Mouse (Mus musculus): ENCODE measurements around the gene Tacc3. TPM values are rescaled to one million over a fixed set of nuclear protein-coding genes. Genes with fewer than 3 reads are reported as not detected.
A peak's percentile ranks its signal among the peaks of the same experiment; 100 is the strongest.

Gene Tacc3
- polyA plus RNA-seq, 1 experiment = 9.2 TPM

DNA sequence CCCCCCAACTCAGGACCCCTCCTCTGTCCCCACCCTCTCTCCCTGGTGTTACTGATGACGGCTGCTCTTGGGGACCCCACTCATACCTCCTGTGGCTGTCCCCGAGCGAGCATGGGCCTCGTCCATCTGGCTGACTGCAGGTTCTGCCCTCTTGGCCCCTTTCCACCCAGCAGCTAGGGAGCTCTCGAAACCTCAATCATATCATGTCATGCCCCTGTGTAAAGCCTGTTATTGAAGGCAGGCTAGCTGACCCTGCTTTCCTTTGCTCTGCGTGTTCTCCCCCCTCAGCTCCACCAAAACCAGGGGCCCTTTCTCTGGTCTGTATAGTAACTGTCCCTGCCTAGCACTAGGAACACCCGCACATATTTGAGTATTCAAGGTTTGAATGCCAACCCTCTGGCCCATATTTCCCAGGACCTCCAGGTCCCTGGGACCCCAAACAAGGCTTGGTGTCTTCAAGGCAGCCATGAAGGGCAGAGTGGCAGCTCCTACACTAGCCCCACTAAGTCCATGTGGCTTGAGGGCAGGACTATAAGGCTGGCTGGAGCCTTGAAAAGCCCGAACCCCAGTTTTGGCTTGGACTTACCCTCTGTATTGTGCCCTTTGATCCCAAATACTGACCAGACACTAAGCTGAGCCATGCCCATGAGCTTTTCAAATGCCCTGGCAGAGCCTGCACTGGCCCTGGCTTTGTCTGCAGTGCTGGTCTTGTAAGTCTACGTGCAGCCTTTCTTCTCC is 47.9 kb downstream of the Tacc3 start:
- peak; percentile 18 to 27 for DNase-seq
- Histone ChIP-seq H3K4me3 (replicated peaks; ENCODE audit: insufficient read depth, low read depth, low read length) (no peak overlapping the region), H3K27ac (ENCODE audit: insufficient read depth, low read length) (no peak overlapping the region)

GRCm38 (mm10) chr5:33706350-33706629 is 48.4 kb downstream of the Tacc3 start:
- Histone ChIP-seq H3K27me3 (ENCODE audit: control insufficient read depth, insufficient read depth, low read length) (no peaks in the 10 kb centered on the region), H3K4me1 (ENCODE audit: control insufficient read depth, insufficient read depth, low read length) (peaks cover 3% of the 10 kb centered on the region; the same call in 1 of the 2 replicates), H3K4me3 (replicated peaks; ENCODE audit: insufficient read depth, low read depth, low read length) (no peak overlapping the region), H3K27ac (ENCODE audit: insufficient read depth, low read length) (no peak overlapping the region)
- WGBS = 90% methylated on average over 1 of the region's 1 CpGs
- TF ChIP-seq CTCF (IDR thresholded peaks at IDR 0.05; ENCODE audit: borderline replicate concordance, insufficient read depth, low read depth, low read length) = no peak
- no peak for TF ChIP-seq POLR2A (IDR thresholded peaks at IDR 0.05; ENCODE audit: borderline replicate concordance, insufficient read depth, low read length)
- DNase-seq = no peak

More for the DNA sequence above, 47.9 kb downstream of the Tacc3 start:
- peaks cover 3% of the 10 kb centered on the region; the same call in 1 of the 2 replicates for H3K4me1 ChIP-seq (ENCODE audit: control insufficient read depth, insufficient read depth, low read length)
- no peaks in the 10 kb centered on the region for H3K27me3 ChIP-seq (ENCODE audit: control insufficient read depth, insufficient read depth, low read length)
- 34% methylated on average over 9 of the region's 9 CpGs for WGBS
- no peak for TF ChIP-seq CTCF (IDR thresholded peaks at IDR 0.05; ENCODE audit: borderline replicate concordance, insufficient read depth, low read depth, low read length)
- TF ChIP-seq POLR2A (IDR thresholded peaks at IDR 0.05; ENCODE audit: borderline replicate concordance, insufficient read depth, low read length) = no peak

DNA sequence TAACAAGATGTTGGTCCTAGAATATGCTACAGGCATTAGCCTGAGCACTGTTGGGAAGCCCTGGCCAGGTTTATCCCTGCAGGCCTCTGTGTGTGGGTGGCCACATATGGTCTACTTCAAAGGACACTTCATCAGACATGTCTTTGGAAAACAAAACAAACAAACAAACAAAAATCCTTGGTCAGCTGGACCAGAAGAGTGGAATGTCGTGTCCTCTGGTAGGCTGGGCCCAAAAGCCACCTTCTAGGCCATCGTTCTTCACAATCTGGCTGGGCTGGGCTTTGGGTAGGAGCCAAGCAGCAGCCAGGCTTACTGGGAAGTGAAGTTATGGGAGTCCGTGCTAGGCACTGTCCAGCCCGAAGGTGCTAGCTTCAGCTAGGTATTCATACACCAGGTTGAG is 49.2 kb downstream of the Tacc3 start:
- WGBS = 49% methylated on average over 4 of the region's 4 CpGs
- no peak for DNase-seq
- Histone ChIP-seq H3K4me1 (ENCODE audit: control insufficient read depth, insufficient read depth, low read length) (peaks cover 3% of the 10 kb centered on the region; the same call in 1 of the 2 replicates), H3K27ac (ENCODE audit: insufficient read depth, low read length) (no peak overlapping the region), H3K4me3 (replicated peaks; ENCODE audit: insufficient read depth, low read depth, low read length) (no peak overlapping the region), H3K27me3 (ENCODE audit: control insufficient read depth, insufficient read depth, low read length) (no peaks in the 10 kb centered on the region)
- TF ChIP-seq CTCF (IDR thresholded peaks at IDR 0.05; ENCODE audit: borderline replicate concordance, insufficient read depth, low read depth, low read length) (no peak), POLR2A (IDR thresholded peaks at IDR 0.05; ENCODE audit: borderline replicate concordance, insufficient read depth, low read length) (no peak)

DNA sequence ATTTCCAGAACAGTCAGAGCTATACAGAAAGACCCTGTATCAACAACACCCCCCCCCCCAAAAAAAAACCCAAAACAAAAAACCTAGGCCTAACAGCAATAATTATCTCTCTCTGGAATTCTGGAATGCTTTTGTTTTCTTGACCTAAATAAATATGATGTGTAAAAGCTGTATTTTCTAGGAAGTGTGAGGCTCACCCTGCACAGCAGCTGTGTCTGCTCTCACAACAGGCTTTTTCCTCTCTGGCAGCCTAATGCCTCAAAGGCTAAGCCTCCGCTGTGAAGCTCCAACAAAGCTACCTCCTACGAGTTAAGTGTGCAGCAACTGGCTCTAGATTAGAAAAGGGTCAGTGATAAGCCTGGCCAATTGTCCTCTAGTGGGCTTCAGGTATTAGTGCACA is 51.1 kb downstream of the Tacc3 start:
- H3K27me3 ChIP-seq (ENCODE audit: control insufficient read depth, insufficient read depth, low read length) = no peaks in the 10 kb centered on the region
- TF ChIP-seq POLR2A (IDR thresholded peaks at IDR 0.05; ENCODE audit: borderline replicate concordance, insufficient read depth, low read length) (no peak), CTCF (IDR thresholded peaks at IDR 0.05; ENCODE audit: borderline replicate concordance, insufficient read depth, low read depth, low read length) (no peak)
- DNase-seq = no peak
- 55% methylated on average over 2 of the region's 2 CpGs for WGBS
- no peak overlapping the region for H3K27ac ChIP-seq (ENCODE audit: insufficient read depth, low read length)
- H3K4me3 ChIP-seq (replicated peaks; ENCODE audit: insufficient read depth, low read depth, low read length) = no peak overlapping the region
- peaks cover 3% of the 10 kb centered on the region; the same call in 1 of the 2 replicates for H3K4me1 ChIP-seq (ENCODE audit: control insufficient read depth, insufficient read depth, low read length)

- Histone ChIP-seq H3K4me3 (replicated peaks; ENCODE audit: insufficient read depth, low read depth, low read length) (no peak overlapping the region), H3K4me1 (ENCODE audit: control insufficient read depth, insufficient read depth, low read length) (no peaks in the 10 kb centered on the region), H3K27ac (ENCODE audit: insufficient read depth, low read length) (no peak overlapping the region), H3K27me3 (ENCODE audit: control insufficient read depth, insufficient read depth, low read length) (no peaks in the 10 kb centered on the region)
- DNase-seq = no peak
- no peak for TF ChIP-seq POLR2A (IDR thresholded peaks at IDR 0.05; ENCODE audit: borderline replicate concordance, insufficient read depth, low read length)
- no peak for TF ChIP-seq CTCF (IDR thresholded peaks at IDR 0.05; ENCODE audit: borderline replicate concordance, insufficient read depth, low read depth, low read length)
- 51% methylated on average over 2 of the region's 2 CpGs for WGBS
Measured at GRCm38 (mm10) chr5:33712550-33712949, 54.6 kb downstream of the Tacc3 start.

GRCm38 (mm10) chr5:33715182-33715581 is 57.3 kb downstream of the Tacc3 start:
- no peaks in the 10 kb centered on the region for H3K4me1 ChIP-seq (ENCODE audit: control insufficient read depth, insufficient read depth, low read length)
- 46% methylated on average over 2 of the region's 2 CpGs for WGBS

DNA sequence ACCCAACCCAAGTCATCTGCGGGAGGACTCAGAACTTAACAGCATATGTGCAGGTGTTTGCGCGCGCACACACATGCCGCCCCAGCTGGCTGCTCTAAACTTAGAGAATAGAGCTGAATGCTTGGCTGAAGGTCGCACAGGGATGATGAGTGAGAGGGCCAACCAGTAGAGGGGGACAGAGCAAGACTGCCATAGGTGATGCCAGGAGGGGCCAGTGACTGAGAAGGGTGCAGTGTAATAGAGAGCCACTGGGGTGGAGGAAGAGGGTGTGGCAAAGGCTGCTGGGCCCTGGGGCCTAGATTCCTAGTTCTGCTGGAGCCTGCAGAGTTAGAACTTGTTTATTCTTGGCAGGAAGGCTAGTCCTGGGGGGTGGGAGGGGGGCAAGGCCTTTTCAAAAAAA is 58.5 kb downstream of the Tacc3 start:
- 87% methylated on average over 6 of the region's 6 CpGs for WGBS
- no peak overlapping the region for H3K27ac ChIP-seq (ENCODE audit: insufficient read depth, low read length)
- DNase-seq = no peak
- H3K4me1 ChIP-seq (ENCODE audit: control insufficient read depth, insufficient read depth, low read length) = no peaks in the 10 kb centered on the region
- TF ChIP-seq POLR2A (IDR thresholded peaks at IDR 0.05; ENCODE audit: borderline replicate concordance, insufficient read depth, low read length) (no peak), CTCF (IDR thresholded peaks at IDR 0.05; ENCODE audit: borderline replicate concordance, insufficient read depth, low read depth, low read length) (no peak)
- H3K27me3 ChIP-seq (ENCODE audit: control insufficient read depth, insufficient read depth, low read length) = peaks cover 2% of the 10 kb centered on the region; the same call in 1 of the 2 replicates
- H3K4me3 ChIP-seq (replicated peaks; ENCODE audit: insufficient read depth, low read depth, low read length) = no peak overlapping the region

More at GRCm38 (mm10) chr5:33715182-33715581, 57.3 kb downstream of the Tacc3 start:
- TF ChIP-seq POLR2A (IDR thresholded peaks at IDR 0.05; ENCODE audit: borderline replicate concordance, insufficient read depth, low read length) (no peak), CTCF (IDR thresholded peaks at IDR 0.05; ENCODE audit: borderline replicate concordance, insufficient read depth, low read depth, low read length) (no peak)
- Histone ChIP-seq H3K27me3 (ENCODE audit: control insufficient read depth, insufficient read depth, low read length) (no peaks in the 10 kb centered on the region), H3K27ac (ENCODE audit: insufficient read depth, low read length) (no peak overlapping the region), H3K4me3 (replicated peaks; ENCODE audit: insufficient read depth, low read depth, low read length) (no peak overlapping the region)
- DNase-seq = no peak

- H3K4me1 ChIP-seq (ENCODE audit: control insufficient read depth, insufficient read depth, low read length) = no peaks in the 10 kb centered on the region
- no peak for DNase-seq
- no peak overlapping the region for H3K4me3 ChIP-seq (replicated peaks; ENCODE audit: insufficient read depth, low read depth, low read length)
- H3K27me3 ChIP-seq (ENCODE audit: control insufficient read depth, insufficient read depth, low read length) = peaks cover 6% of the 10 kb centered on the region; the same call in 1 of the 2 replicates
- H3K27ac ChIP-seq (ENCODE audit: insufficient read depth, low read length) = no peak overlapping the region
- WGBS = 58% methylated on average over 5 of the region's 5 CpGs
- TF ChIP-seq CTCF (IDR thresholded peaks at IDR 0.05; ENCODE audit: borderline replicate concordance, insufficient read depth, low read depth, low read length) (no peak), POLR2A (IDR thresholded peaks at IDR 0.05; ENCODE audit: borderline replicate concordance, insufficient read depth, low read length) (no peak)
Measured at GRCm38 (mm10) chr5:33718460-33718859, 60.5 kb downstream of the Tacc3 start.
